ENCODE assay signal across 8 mouse cellular contexts in genomic region chr8:72218781-72219540, GRCm38 (mm10). TPM values are rescaled to one million over a fixed set of nuclear protein-coding genes. Genes with fewer than 3 reads are reported as not detected.
DNase-seq lines count a peak whose midpoint lies in the region; ATAC-seq and TF ChIP-seq lines count a peak whose summit lies in the region.

No protein-coding gene starts in this region.

- TF ChIP-seq CTCF in kidney, postnatal 0 days (IDR thresholded peaks at IDR 0.05; ENCODE audit: low read depth) = no peak

- H3K79me2 ChIP-seq in myocyte (ENCODE audit: control insufficient read depth, insufficient read depth) = peaks cover 22% of the 10 kb centered on the region

- WGBS in kidney, postnatal 0 days = 79% methylated on average over 9 of the region's 10 CpGs
- WGBS in embryonic facial prominence, embryonic 11.5 days = 82% methylated on average over 9 of the region's 10 CpGs
- 81% methylated on average over 9 of the region's 10 CpGs for WGBS in intestine, embryonic 14.5 days

- H3K9me3 ChIP-seq in kidney, postnatal 0 days (replicated peaks; ENCODE audit: low read length) = no peaks in the 10 kb centered on the region
- no peaks in the 10 kb centered on the region for H3K9me3 ChIP-seq in embryonic facial prominence, embryonic 11.5 days (replicated peaks; ENCODE audit: control insufficient read depth, low read length)
- H3K9me3 ChIP-seq in intestine, embryonic 14.5 days (ENCODE audit: control insufficient read depth, low read length) = no peaks in the 10 kb centered on the region

- H3K9ac ChIP-seq in kidney, postnatal 0 days (ENCODE audit: low read depth, low read length) = no peak overlapping the region
- no peak overlapping the region for H3K9ac ChIP-seq in embryonic facial prominence, embryonic 11.5 days (replicated peaks; ENCODE audit: low read length)
- H3K9ac ChIP-seq in intestine, embryonic 14.5 days (ENCODE audit: low read length) = no peak overlapping the region

- H3ac ChIP-seq in myocyte (ENCODE audit: control insufficient read depth, insufficient read length) = peak overlapping the region; percentile 84

- H3K4me1 ChIP-seq in kidney, postnatal 0 days (replicated peaks; ENCODE audit: insufficient read depth, low read length) = no peaks in the 10 kb centered on the region
- no peaks in the 10 kb centered on the region for H3K4me1 ChIP-seq in embryonic facial prominence, embryonic 11.5 days (ENCODE audit: control insufficient read depth, insufficient read depth, low read length)
- peaks cover 10% of the 10 kb centered on the region; the same call in 1 of the 2 replicates for H3K4me1 ChIP-seq in intestine, embryonic 14.5 days (replicated peaks; ENCODE audit: control insufficient read depth, insufficient read depth, low read length)

- no peak for TF ChIP-seq POLR2A in myocyte (IDR thresholded peaks at IDR 0.05; ENCODE audit: insufficient read length, low read depth)

- H3K36me3 ChIP-seq in kidney, postnatal 0 days (ENCODE audit: insufficient read depth, low read length) = peaks cover 16% of the 10 kb centered on the region
- H3K36me3 ChIP-seq in embryonic facial prominence, embryonic 11.5 days (replicated peaks; ENCODE audit: control insufficient read depth, insufficient read depth, low read depth, low read length) = peaks cover 7% of the 10 kb centered on the region
- peaks cover 31% of the 10 kb centered on the region for H3K36me3 ChIP-seq in intestine, embryonic 14.5 days (ENCODE audit: control insufficient read depth, insufficient read depth, low read length)
- H3K36me3 ChIP-seq in myocyte (ENCODE audit: control insufficient read depth, insufficient read depth) = peaks cover 3% of the 10 kb centered on the region

- H3K27me3 ChIP-seq in kidney, postnatal 0 days (ENCODE audit: insufficient read depth, low read length) = no peaks in the 10 kb centered on the region
- no peaks in the 10 kb centered on the region for H3K27me3 ChIP-seq in embryonic facial prominence, embryonic 11.5 days (ENCODE audit: control insufficient read depth, insufficient read depth, low read length)
- H3K27me3 ChIP-seq in intestine, embryonic 14.5 days (replicated peaks; ENCODE audit: control insufficient read depth, insufficient read depth, low read length) = peaks cover 8% of the 10 kb centered on the region; the same call in 1 of the 2 replicates
- no peaks in the 10 kb centered on the region for H3K27me3 ChIP-seq in myocyte (ENCODE audit: control insufficient read depth, insufficient read depth, insufficient read length)

- H3K4me2 ChIP-seq in kidney, postnatal 0 days (ENCODE audit: low read length) = peak overlapping the region; percentile 78; the same call in 1 of the 2 replicates
- peak overlapping the region; percentile 33; the same call in 1 of the 2 replicates for H3K4me2 ChIP-seq in embryonic facial prominence, embryonic 11.5 days (ENCODE audit: low read depth, low read length)
- H3K4me2 ChIP-seq in intestine, embryonic 14.5 days (ENCODE audit: low read length) = peak overlapping the region; percentile 93
- peak overlapping the region; percentile 74 for H3K4me2 ChIP-seq in myocyte (ENCODE audit: low read depth)

- H3K4me3 ChIP-seq in kidney, postnatal 0 days (replicated peaks; ENCODE audit: low read depth, low read length) = peak overlapping the region; percentile 71; the same call in 1 of the 2 replicates
- H3K4me3 ChIP-seq in embryonic facial prominence, embryonic 11.5 days (ENCODE audit: low read depth, low read length) = 0 out of 2 replicates have a peak overlapping the region, but pooled peaks have one; percentile 89
- H3K4me3 ChIP-seq in intestine, embryonic 14.5 days (ENCODE audit: low read depth, low read length) = peak overlapping the region; percentile 94
- peak overlapping the region; percentile 74 for H3K4me3 ChIP-seq in myocyte

- ATAC-seq in kidney, postnatal 0 days (replicated peaks; ENCODE audit: low FRiP score, low read depth) = peak; percentile 23
- no peak for ATAC-seq in embryonic facial prominence, embryonic 11.5 days (replicated peaks; ENCODE audit: insufficient number of reproducible peaks, low FRiP score, low TSS enrichment, low read depth)
- no peak for ATAC-seq in intestine, embryonic 14.5 days (replicated peaks; ENCODE audit: low FRiP score, low TSS enrichment, low read depth)

- no peak overlapping the region for H3K27ac ChIP-seq in kidney, postnatal 0 days
- no peak overlapping the region for H3K27ac ChIP-seq in embryonic facial prominence, embryonic 11.5 days (replicated peaks; ENCODE audit: low read depth, low read length)
- peak overlapping the region; percentile 76 for H3K27ac ChIP-seq in intestine, embryonic 14.5 days (ENCODE audit: low read depth)

- no peak for DNase-seq in kidney, postnatal 0 days (ENCODE audit: low spot score)
- no peak for DNase-seq in kidney, adult 11 months
- no peak for DNase-seq in embryonic facial prominence, embryonic 11.5 days (ENCODE audit: low spot score)
- no peak for DNase-seq in intestine, embryonic 14.5 days (ENCODE audit: low spot score)
- DNase-seq in spleen, postnatal 10 days (ENCODE audit: low spot score in 2 of 2) = no peak
- no peak for DNase-seq in urinary bladder, postnatal 25 days (ENCODE audit: low spot score)
- DNase-seq in urinary bladder, postnatal 10 days (ENCODE audit: low spot score) = no peak

TF ChIP-seq in myocyte, 11 proteins besides CTCF, POLR2A, EP300 and RAD21:
- TF ChIP-seq TCF12 (IDR thresholded peaks at IDR 0.05; ENCODE audit: insufficient read depth, poor library complexity, severe bottlenecking) (no peak), SRF (IDR thresholded peaks at IDR 0.05; ENCODE audit: control insufficient read depth, insufficient read length, low read depth) (no peak), MYOG (IDR thresholded peaks at IDR 0.05; ENCODE audit: control insufficient read depth in 1 of 3, insufficient read depth in 1 of 3, insufficient read length in 2 of 3, low read depth in 2 of 3) (no peak), CEBPB (IDR thresholded peaks at IDR 0.05; ENCODE audit: insufficient read depth, poor library complexity, severe bottlenecking) (no peak), E2F4 (IDR thresholded peaks at IDR 0.05; ENCODE audit: insufficient read depth) (no peak), POLR2AphosphoS2 (IDR thresholded peaks at IDR 0.05; ENCODE audit: insufficient read length, low read depth) (no peak), USF1 (IDR thresholded peaks at IDR 0.05; ENCODE audit: low read depth) (no peak), TCF3 (IDR thresholded peaks at IDR 0.05; ENCODE audit: insufficient read length, low read depth) (no peak), REST (IDR thresholded peaks at IDR 0.05; ENCODE audit: insufficient read depth, insufficient read length) (no peak), MAX (IDR thresholded peaks at IDR 0.05; ENCODE audit: low read depth) (no peak), MYOD1 (IDR thresholded peaks at IDR 0.05; ENCODE audit: control insufficient read depth in 1 of 3, insufficient read length in 2 of 3, low read depth in 2 of 3) (no peak)
TF ChIP-seq in myocyte: peak in this region for 0.

RNA-seq across cellular contexts. Expression of gene Fam32a, which starts 0.6 kb away (rescaled TPM):
- 72.7 and 74.4 TPM in 2 replicates for polyA plus RNA-seq in kidney, postnatal 0 days (2015; fragmentation: Nextera tagmentation; extraction: Ambion mirVana)
- polyA plus RNA-seq in embryonic facial prominence, embryonic 11.5 days (2014; fragmentation: Nextera tagmentation; extraction: Ambion mirVana) = 74.2 and 77.0 TPM in 2 replicates
- polyA plus RNA-seq in intestine, embryonic 14.5 days (2014; fragmentation: Nextera tagmentation; extraction: Ambion mirVana) = 73.3 and 74.3 TPM in 2 replicates
- 29.5 TPM for polyA plus RNA-seq in myocyte (2012; fragmentation: generic; extraction: Trizol)

RNA-seq across cellular contexts. Expression of gene Gm11034, which starts 5.5 kb away (rescaled TPM):
- not detected in 2 replicates for polyA plus RNA-seq in kidney, postnatal 0 days (2015; fragmentation: Nextera tagmentation; extraction: Ambion mirVana)
- not detected in 2 replicates for polyA plus RNA-seq in embryonic facial prominence, embryonic 11.5 days (2014; fragmentation: Nextera tagmentation; extraction: Ambion mirVana)
- polyA plus RNA-seq in intestine, embryonic 14.5 days (2014; fragmentation: Nextera tagmentation; extraction: Ambion mirVana) = not detected in 2 replicates
- polyA plus RNA-seq in myocyte (2012; fragmentation: generic; extraction: Trizol) = not detected

RNA-seq across cellular contexts. Expression of gene Cib3, which starts 6.3 kb away (rescaled TPM):
- polyA plus RNA-seq in kidney, postnatal 0 days (2015; fragmentation: Nextera tagmentation; extraction: Ambion mirVana) = not detected in 2 replicates
- not detected in 2 replicates for polyA plus RNA-seq in embryonic facial prominence, embryonic 11.5 days (2014; fragmentation: Nextera tagmentation; extraction: Ambion mirVana)
- not detected in 2 replicates for polyA plus RNA-seq in intestine, embryonic 14.5 days (2014; fragmentation: Nextera tagmentation; extraction: Ambion mirVana)
- not detected for polyA plus RNA-seq in myocyte (2012; fragmentation: generic; extraction: Trizol)

RNA-seq across cellular contexts. Expression of gene Ap1m1, which starts 20.9 kb away (rescaled TPM):
- 93.0 and 103 TPM in 2 replicates for polyA plus RNA-seq in kidney, postnatal 0 days (2015; fragmentation: Nextera tagmentation; extraction: Ambion mirVana)
- 112 and 123 TPM in 2 replicates for polyA plus RNA-seq in embryonic facial prominence, embryonic 11.5 days (2014; fragmentation: Nextera tagmentation; extraction: Ambion mirVana)
- polyA plus RNA-seq in intestine, embryonic 14.5 days (2014; fragmentation: Nextera tagmentation; extraction: Ambion mirVana) = 108 and 118 TPM in 2 replicates
- polyA plus RNA-seq in myocyte (2012; fragmentation: generic; extraction: Trizol) = 57.8 TPM

RNA-seq across cellular contexts. Expression of gene Hsh2d, which starts 29.5 kb away (rescaled TPM):
- 0.24 TPM in 1 of 2 replicates, not detected in the other for polyA plus RNA-seq in kidney, postnatal 0 days (2015; fragmentation: Nextera tagmentation; extraction: Ambion mirVana)
- not detected in 2 replicates for polyA plus RNA-seq in embryonic facial prominence, embryonic 11.5 days (2014; fragmentation: Nextera tagmentation; extraction: Ambion mirVana)
- polyA plus RNA-seq in intestine, embryonic 14.5 days (2014; fragmentation: Nextera tagmentation; extraction: Ambion mirVana) = 0.81 and 1.1 TPM in 2 replicates
- polyA plus RNA-seq in myocyte (2012; fragmentation: generic; extraction: Trizol) = not detected

Comparison
In these comparisons a context has a peak if more than half of its experiments do, and no peak if none do; other contexts are left out.
1. H3K4me2 ChIP-seq: peak in every context shown above with its lines; median percentile 93 in intestine, embryonic 14.5 days; 78 in kidney, postnatal 0 days; 74 in myocyte; 33 in embryonic facial prominence, embryonic 11.5 days.